Mouse (Mus musculus) stomach, embryonic 16.5 days (tissue): Measurements from ENCODE around the gene Tuba4a. TPM values are rescaled to one million over a fixed set of nuclear protein-coding genes. Genes with fewer than 3 reads are reported as not detected.
"Not testable (repeated sequence)": the region's sequence is repeated elsewhere in the genome, so short reads cannot be mapped to it uniquely, and the experiment has no call there.

Source experiments
- ATAC-seq: fragments of 200-750 bp; cut with Nextera tagmentation; 2 replicates; pipeline ENCODE4 v1.8.0; 2017; ENCODE audit warnings: moderate number of reproducible peaks, moderate TSS enrichment; ENCODE audit not compliant: insufficient read depth, low FRiP score
- H3K27ac ChIP-seq: fragments of 300-500 bp; sonication (generic); 2 replicates; pipeline ENCODE4 v1.5.1; 2014; ENCODE audit warnings: low read length
- H3K27me3 ChIP-seq: fragments of 300-500 bp; sonication (generic); 2 replicates; pipeline ENCODE4 v1.6.1; 2014; ENCODE audit warnings: low read length, control low read depth, mixed read lengths; ENCODE audit not compliant: control insufficient read depth, insufficient read depth
- H3K36me3 ChIP-seq: fragments of 300-500 bp; sonication (generic); 2 replicates; pipeline ENCODE4 v1.6.1; 2014; ENCODE audit warnings: low read length; ENCODE audit not compliant: control insufficient read depth, insufficient read depth
- H3K4me1 ChIP-seq: fragments of 300-500 bp; sonication (generic); 2 replicates; pipeline ENCODE4 v1.6.1; 2014; ENCODE audit warnings: low read length, control low read depth, mixed read lengths; ENCODE audit not compliant: control insufficient read depth, insufficient read depth
- H3K4me2 ChIP-seq: fragments of 300-500 bp; sonication (generic); 2 replicates; pipeline ENCODE4 v1.6.1; 2014; ENCODE audit warnings: low read depth, low read length, mixed read lengths
- H3K4me3 ChIP-seq: fragments of 300-500 bp; sonication (generic); replicated peaks from 2 replicates; pipeline ENCODE4 v1.5.1; 2014; ENCODE audit warnings: mild to moderate bottlenecking, low read length
- H3K9ac ChIP-seq: fragments of 300-500 bp; sonication (generic); 2 replicates; pipeline ENCODE4 v1.6.1; 2014; ENCODE audit warnings: low read length
- H3K9me3 ChIP-seq: fragments of 300-500 bp; sonication (generic); replicated peaks from 2 replicates; pipeline ENCODE4 v1.6.1; 2016; ENCODE audit warnings: low read length, control low read depth; ENCODE audit not compliant: control insufficient read depth
- WGBS: fragments of 180-500 bp; shearing (Covaris S2); extraction: QIAGEN DNeasy Blood & Tissue Kit; methylation state at CpG from one replicate; pipeline ENCODE4 v1.1.7; 2014; 5-methylcytosine and 5-hydroxymethylcytosine counted together
- polyA plus RNA-seq: library from polyadenylated mRNA; unstranded; fragments of >200 nt; fragmentation: Nextera tagmentation; extraction: Ambion mirVana; gene quantifications from 2 replicates; pipeline ENCODE4 v1.2.1, GENCODE M21; 2015

Tuba4a gene
- polyA plus RNA-seq, 1 experiment from 2014 or later, result 184 TPM

- Histone ChIP-seq H3K27ac (no peak overlapping the region), H3K36me3 (peaks cover 11% of the 10 kb centered on the region; the same call in 1 of the 2 replicates), H3K4me3 (no peak overlapping the region), H3K27me3 (no peaks in the 10 kb centered on the region), H3K9me3 (no peaks in the 10 kb centered on the region), H3K9ac (no peak overlapping the region), H3K4me2 (no peak overlapping the region), H3K4me1 (peaks cover 14% of the 10 kb centered on the region)
- no peak for ATAC-seq
- 80% methylated on average over 10 of the region's 10 CpGs for WGBS
Measured at GRCm38 (mm10) chr1:75239591-75239990, 19.9 kb upstream of the Tuba4a start.

- peak; percentile 96 for ATAC-seq
- Histone ChIP-seq H3K9me3 (no peaks in the 10 kb centered on the region), H3K4me3 (peak within 1 kb of the TSS; percentile 73), H3K9ac (peak within 1 kb of the TSS; percentile 87), H3K4me2 (peak within 1 kb of the TSS; percentile 86), H3K4me1 (peaks cover 14% of the 10 kb centered on the region), H3K36me3 (peaks cover 7% of the 10 kb centered on the region; the same call in 1 of the 2 replicates), H3K27ac (peak within 1 kb of the TSS; percentile 89), H3K27me3 (no peaks in the 10 kb centered on the region)
- under 1% methylated on average over 63 of the region's 64 CpGs for WGBS
Measured at GRCm38 (mm10) chr1:75236117-75237050, 16.7 kb upstream of the Tuba4a start, which contains the start of gene Dnajb2. TSS of gene Dnajb2 (plus strand) at chr1:75236406.

GRCm38 (mm10) chr1:75234606-75235005, 14.9 kb upstream of the Tuba4a start:
- no peak for ATAC-seq
- no peak overlapping the region for H3K9ac ChIP-seq
- 2% methylated on average over 8 of the region's 8 CpGs for WGBS

DNA sequence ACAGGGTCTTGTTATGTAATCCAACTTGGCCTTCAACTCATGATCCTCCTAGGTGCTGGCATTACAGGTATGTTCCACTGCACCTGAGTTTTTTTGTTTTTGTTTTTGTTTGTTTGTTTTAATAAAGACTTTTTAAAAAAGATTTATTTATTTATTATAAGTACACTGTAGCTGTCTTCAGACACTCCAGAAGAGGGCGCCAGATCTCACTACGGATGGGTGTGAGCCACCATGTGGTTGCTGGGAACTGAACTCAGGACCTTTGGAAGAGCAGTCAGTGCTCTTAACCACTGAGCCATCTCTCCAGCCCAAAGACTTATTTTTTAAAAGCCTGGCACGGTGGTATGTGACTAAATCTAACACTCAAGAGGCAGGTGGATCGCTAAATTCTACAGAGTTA, 12.8 kb upstream of the Tuba4a start:
- not testable (repeated sequence) for H3K9ac ChIP-seq, H3K27me3 ChIP-seq, H3K9me3 ChIP-seq, H3K4me2 ChIP-seq, H3K27ac ChIP-seq, H3K36me3 ChIP-seq, ATAC-seq, H3K4me3 ChIP-seq
- peaks cover 12% of the 10 kb centered on the region for H3K4me1 ChIP-seq
- WGBS, result 59% methylated on average over 4 of the region's 4 CpGs

More at GRCm38 (mm10) chr1:75234606-75235005, 14.9 kb upstream of the Tuba4a start:
- Histone ChIP-seq H3K9me3 (no peaks in the 10 kb centered on the region), H3K27me3 (no peaks in the 10 kb centered on the region), H3K4me1 (peaks cover 14% of the 10 kb centered on the region), H3K27ac (no peak overlapping the region), H3K4me2 (no peak overlapping the region), H3K36me3 (peaks cover under 1% of the 10 kb centered on the region; the same call in 1 of the 2 replicates), H3K4me3 (no peak overlapping the region)

- ATAC-seq, result no peak
- 61% methylated on average over 5 of the region's 5 CpGs for WGBS
- Histone ChIP-seq H3K4me3 (no peak within 1 kb of the TSS), H3K36me3 (no peaks in the 10 kb centered on the region), H3K4me2 (no peak within 1 kb of the TSS), H3K9ac (peak within 1 kb of the TSS; percentile 33; the same call in 1 of the 2 replicates), H3K27me3 (no peaks in the 10 kb centered on the region), H3K9me3 (no peaks in the 10 kb centered on the region), H3K27ac (peak within 1 kb of the TSS; percentile 53), H3K4me1 (peaks cover 4% of the 10 kb centered on the region)
Measured at GRCm38 (mm10) chr1:75231664-75232152, 12.0 kb upstream of the Tuba4a start, which contains the start of gene A630095N17Rik. TSS of gene A630095N17Rik (minus strand) at chr1:75232102.

DNA sequence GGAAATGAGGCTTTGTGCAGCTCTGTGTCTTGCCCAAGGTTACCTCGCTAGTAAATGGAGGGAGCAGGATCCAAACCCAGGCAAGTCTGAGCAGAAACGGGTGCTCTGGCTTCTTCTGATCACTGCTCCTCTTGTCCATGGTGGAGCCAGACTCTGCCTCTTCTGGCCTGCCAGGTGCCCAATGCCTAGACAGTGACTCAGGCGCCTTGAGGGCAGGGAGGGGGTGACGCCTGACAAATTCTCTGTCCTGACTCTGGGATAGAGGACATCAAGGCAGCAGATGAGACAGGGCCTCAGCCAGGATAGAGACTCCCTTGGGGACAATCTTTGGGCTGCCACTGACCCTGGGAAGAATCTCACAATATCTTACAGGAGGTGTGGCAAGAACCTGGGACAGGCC, 11.6 kb upstream of the Tuba4a start:
- H3K36me3 ChIP-seq, result no peaks in the 10 kb centered on the region
- ATAC-seq, result no peak
- 75% methylated on average over 4 of the region's 4 CpGs for WGBS

DNA sequence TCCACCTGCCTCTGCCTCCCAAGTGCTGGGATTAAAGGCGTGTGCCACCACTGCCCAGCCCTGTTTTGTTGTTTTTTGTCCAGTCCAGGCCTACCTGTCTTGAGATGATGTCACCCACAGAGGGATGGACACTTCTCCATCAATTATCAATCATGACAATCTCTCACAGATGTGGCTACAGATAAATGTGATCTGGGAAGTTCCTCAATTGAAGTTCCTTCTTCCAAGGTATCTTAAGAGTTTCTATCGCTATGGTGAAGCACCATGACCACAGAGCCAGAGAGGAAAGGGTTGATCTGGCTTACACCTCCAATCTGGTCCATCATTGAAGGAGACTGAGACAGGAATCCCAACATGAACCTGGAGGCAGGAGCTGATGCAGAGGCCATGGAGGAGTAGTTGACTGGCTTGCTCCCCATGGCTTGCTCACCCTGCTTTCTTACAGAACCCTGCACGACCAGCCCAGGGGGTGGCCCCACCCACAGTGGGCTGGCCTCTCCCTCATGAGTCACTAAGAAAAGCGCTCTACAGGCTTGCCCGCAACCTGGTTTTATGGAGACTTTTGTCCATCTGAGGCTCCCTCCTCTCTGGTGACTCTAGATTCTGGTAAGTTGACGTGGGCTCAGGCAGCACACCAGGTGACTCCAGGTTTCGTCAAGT, 10.8 kb upstream of the Tuba4a start:
- Histone ChIP-seq H3K4me3 (no peak overlapping the region), H3K9me3 (no peaks in the 10 kb centered on the region), H3K27me3 (no peaks in the 10 kb centered on the region), H3K27ac (peak overlapping the region; percentile 53), H3K4me2 (no peak overlapping the region), H3K4me1 (no peaks in the 10 kb centered on the region), H3K9ac (no peak overlapping the region), H3K36me3 (no peaks in the 10 kb centered on the region)
- peak; percentile 39; the same call in 1 of the 2 replicates for ATAC-seq
- 61% methylated on average over 7 of the region's 7 CpGs for WGBS

More for the DNA sequence above, 11.6 kb upstream of the Tuba4a start:
- H3K9ac ChIP-seq, result peak overlapping the region; percentile 33; the same call in 1 of the 2 replicates
- H3K9me3 ChIP-seq, result no peaks in the 10 kb centered on the region
- peaks cover 4% of the 10 kb centered on the region for H3K4me1 ChIP-seq
- H3K4me3 ChIP-seq, result no peak overlapping the region
- H3K27me3 ChIP-seq, result no peaks in the 10 kb centered on the region
- no peak overlapping the region for H3K4me2 ChIP-seq
- H3K27ac ChIP-seq, result peak overlapping the region; percentile 53

- 64% methylated on average over 4 of the region's 4 CpGs for WGBS
- H3K36me3 ChIP-seq, result no peaks in the 10 kb centered on the region
- H3K4me3 ChIP-seq, result no peak overlapping the region
- no peaks in the 10 kb centered on the region for H3K27me3 ChIP-seq
- ATAC-seq, result no peak
- H3K4me1 ChIP-seq, result no peaks in the 10 kb centered on the region
- no peak overlapping the region for H3K27ac ChIP-seq
- H3K9ac ChIP-seq, result no peak overlapping the region
- no peaks in the 10 kb centered on the region for H3K9me3 ChIP-seq
- no peak overlapping the region for H3K4me2 ChIP-seq
Measured at GRCm38 (mm10) chr1:75229158-75229557, 9.5 kb upstream of the Tuba4a start.
